Mouse (Mus musculus) embryonic facial prominence, embryonic 11.5 days (tissue): ENCODE results near the gene Col2a1. TPM values are rescaled to one million over a fixed set of nuclear protein-coding genes. Genes with fewer than 3 reads are reported as not detected.

Experiments
- ATAC-seq: fragments of 200-750 bp; cut with Nextera tagmentation; replicated peaks from 2 replicates; pipeline ENCODE4 v1.8.0; 2017; ENCODE audit warnings: low read depth; ENCODE audit not compliant: insufficient number of reproducible peaks, low FRiP score, low TSS enrichment
- DNase-seq: peaks from one replicate; pipeline ENCODE4 v3.0.0-alpha.2; 2015; ENCODE audit warnings: low spot score
- H3K27ac ChIP-seq: fragments of 300-500 bp; sonication (generic); replicated peaks from 2 replicates; pipeline ENCODE4 v1.5.1; 2014; ENCODE audit warnings: mild to moderate bottlenecking, low read depth, low read length, control low read depth
- H3K27me3 ChIP-seq: fragments of 300-500 bp; sonication (generic); 2 replicates; pipeline ENCODE4 v1.6.1; 2014; ENCODE audit warnings: mild to moderate bottlenecking, low read length, moderate library complexity, mixed read lengths; ENCODE audit not compliant: control insufficient read depth, insufficient read depth
- H3K36me3 ChIP-seq: fragments of 300-500 bp; sonication (generic); replicated peaks from 2 replicates; pipeline ENCODE4 v1.6.1; 2014; ENCODE audit warnings: low read depth, mild to moderate bottlenecking, low read length, moderate library complexity, mixed read lengths; ENCODE audit not compliant: control insufficient read depth, insufficient read depth
- H3K4me1 ChIP-seq: fragments of 300-500 bp; sonication (generic); 2 replicates; pipeline ENCODE4 v1.6.1; 2014; ENCODE audit warnings: low read length, mixed read lengths; ENCODE audit not compliant: control insufficient read depth, insufficient read depth
- H3K4me2 ChIP-seq: fragments of 300-500 bp; sonication (generic); 2 replicates; pipeline ENCODE4 v1.6.1; 2014; ENCODE audit warnings: low read depth, mild to moderate bottlenecking, control low read depth, low read length, moderate library complexity
- H3K4me3 ChIP-seq: fragments of 300-500 bp; sonication (generic); 2 replicates; pipeline ENCODE4 v1.5.1; 2014; ENCODE audit warnings: low read depth, low read length, control low read depth
- H3K9ac ChIP-seq: fragments of 300-500 bp; sonication (generic); replicated peaks from 2 replicates; pipeline ENCODE4 v1.6.1; 2014; ENCODE audit warnings: mild to moderate bottlenecking, control low read depth, low read length
- H3K9me3 ChIP-seq: fragments of 300-500 bp; sonication (generic); replicated peaks from 2 replicates; pipeline ENCODE4 v1.6.1; 2016; ENCODE audit warnings: mild to moderate bottlenecking, low read length, inconsistent platforms, mixed read lengths; ENCODE audit not compliant: control insufficient read depth
- WGBS: fragments of 180-500 bp; shearing (Covaris S2); extraction: QIAGEN DNeasy Blood & Tissue Kit; methylation state at CpG from one replicate; pipeline ENCODE4 v1.1.7; 2014; 5-methylcytosine and 5-hydroxymethylcytosine counted together
- polyA plus RNA-seq: library from polyadenylated mRNA; unstranded; fragments of >200 nt; fragmentation: Nextera tagmentation; extraction: Ambion mirVana; gene quantifications from 2 replicates; pipeline ENCODE4 v1.2.1, GENCODE M21; 2014

The Col2a1 gene
- polyA plus RNA-seq, 1 experiment from 2014 or later: 161 TPM

- WGBS: 86% methylated on average over 2 of the region's 2 CpGs
- Histone ChIP-seq H3K27me3 (no peaks in the 10 kb centered on the region), H3K9ac (no peak overlapping the region), H3K4me1 (no peaks in the 10 kb centered on the region), H3K4me3 (no peak overlapping the region), H3K27ac (no peak overlapping the region), H3K36me3 (no peaks in the 10 kb centered on the region), H3K4me2 (no peak overlapping the region), H3K9me3 (no peaks in the 10 kb centered on the region)
- DNase-seq: no peak
- no peak for ATAC-seq
These were observed 63.2 kb downstream of the Col2a1 start for GRCm38 (mm10) chr15:97941306-97941705.

- DNase-seq: no peak
- Histone ChIP-seq H3K27me3 (no peaks in the 10 kb centered on the region), H3K36me3 (no peaks in the 10 kb centered on the region), H3K4me1 (no peaks in the 10 kb centered on the region), H3K4me2 (no peak overlapping the region), H3K27ac (no peak overlapping the region), H3K4me3 (no peak overlapping the region), H3K9ac (no peak overlapping the region), H3K9me3 (no peaks in the 10 kb centered on the region)
- 93% methylated on average over 2 of the region's 2 CpGs for WGBS
- no peak for ATAC-seq
These were observed 64.4 kb downstream of the Col2a1 start for GRCm38 (mm10) chr15:97940088-97940487.

- H3K9me3 ChIP-seq: no peaks in the 10 kb centered on the region
- no peak overlapping the region for H3K4me3 ChIP-seq
- no peak overlapping the region for H3K9ac ChIP-seq
- no peak for ATAC-seq
- H3K27ac ChIP-seq: no peak overlapping the region
- no peak for DNase-seq
- no peak overlapping the region for H3K4me2 ChIP-seq
- H3K27me3 ChIP-seq: no peaks in the 10 kb centered on the region
- WGBS: 70% methylated on average over 6 of the region's 6 CpGs
- H3K36me3 ChIP-seq: no peaks in the 10 kb centered on the region
- H3K4me1 ChIP-seq: no peaks in the 10 kb centered on the region
These were observed 65.9 kb downstream of the Col2a1 start for GRCm38 (mm10) chr15:97938580-97938979.

- DNase-seq (no peak), ATAC-seq (no peak)
- Histone ChIP-seq H3K36me3 (no peaks in the 10 kb centered on the region), H3K27me3 (no peaks in the 10 kb centered on the region), H3K4me2 (no peak overlapping the region), H3K27ac (no peak overlapping the region), H3K9ac (no peak overlapping the region), H3K9me3 (no peaks in the 10 kb centered on the region), H3K4me3 (no peak overlapping the region), H3K4me1 (no peaks in the 10 kb centered on the region)
- WGBS: 84% methylated on average over 12 of the region's 12 CpGs
These were observed 72.1 kb downstream of the Col2a1 start for GRCm38 (mm10) chr15:97932441-97932840.

DNA sequence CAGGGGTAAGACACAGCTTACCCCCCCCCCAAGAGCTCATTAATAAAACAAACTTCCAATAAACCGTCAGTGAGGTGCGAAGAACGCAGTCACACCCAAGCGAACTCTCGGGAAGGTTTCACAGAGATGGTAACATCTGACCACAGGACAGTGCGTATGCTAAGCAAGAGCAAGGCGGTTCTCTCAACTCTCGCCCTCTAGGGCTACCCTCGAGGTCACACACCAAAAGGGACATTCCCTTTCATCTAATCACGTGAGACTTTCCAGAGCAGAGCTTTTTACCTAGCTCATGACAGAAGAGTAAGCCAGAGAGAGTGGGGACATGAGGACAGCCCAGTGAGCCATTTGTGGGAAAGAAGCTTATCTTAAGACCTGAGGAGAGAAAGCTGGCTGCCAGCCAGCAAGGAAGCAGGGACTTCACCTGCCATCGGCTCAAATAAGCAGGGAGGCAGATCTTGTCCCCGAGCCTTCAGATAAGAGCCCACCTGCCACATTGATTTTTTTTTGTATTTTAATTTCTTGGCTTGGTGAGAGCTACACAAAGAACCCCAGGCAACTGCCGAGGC, 75.2 kb downstream of the Col2a1 start:
- no peak overlapping the region for H3K4me2 ChIP-seq
- H3K9me3 ChIP-seq: no peaks in the 10 kb centered on the region
- no peak overlapping the region for H3K9ac ChIP-seq
- WGBS: 66% methylated on average over 13 of the region's 13 CpGs
- H3K4me1 ChIP-seq: no peaks in the 10 kb centered on the region
- DNase-seq: no peak
- no peak overlapping the region for H3K4me3 ChIP-seq
- H3K27me3 ChIP-seq: no peaks in the 10 kb centered on the region
- H3K27ac ChIP-seq: no peak overlapping the region
- H3K36me3 ChIP-seq: no peaks in the 10 kb centered on the region
- no peak for ATAC-seq

DNA sequence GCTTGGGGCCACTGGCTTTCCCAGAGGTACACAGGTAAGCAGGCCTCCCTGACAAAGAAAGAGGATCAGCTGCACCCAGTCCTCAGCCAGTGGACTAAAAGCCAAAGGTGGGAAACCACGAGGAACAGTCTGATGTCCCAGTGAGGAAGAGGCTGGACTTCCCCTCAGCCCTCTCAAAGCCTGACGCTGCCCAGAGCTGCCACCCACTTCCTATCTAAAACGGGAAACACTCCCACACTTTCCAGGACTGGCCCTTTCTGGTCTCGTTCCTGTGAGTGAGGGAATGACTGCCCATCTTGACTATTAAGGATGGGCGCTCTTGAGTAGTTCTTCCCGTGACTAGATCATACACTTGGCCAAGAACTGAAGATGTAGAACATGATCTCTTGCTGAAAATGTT, 76.7 kb downstream of the Col2a1 start:
- H3K4me1 ChIP-seq: no peaks in the 10 kb centered on the region
- no peaks in the 10 kb centered on the region for H3K9me3 ChIP-seq
- H3K4me3 ChIP-seq: no peak overlapping the region
- DNase-seq (no peak), ATAC-seq (no peak)
- H3K9ac ChIP-seq: no peak overlapping the region
- WGBS: 77% methylated on average over 6 of the region's 6 CpGs
- no peak overlapping the region for H3K27ac ChIP-seq
- H3K36me3 ChIP-seq: no peaks in the 10 kb centered on the region
- H3K4me2 ChIP-seq: no peak overlapping the region
- H3K27me3 ChIP-seq: no peaks in the 10 kb centered on the region

- no peak for DNase-seq
- no peak overlapping the region for H3K9ac ChIP-seq
- no peak for ATAC-seq
- no peaks in the 10 kb centered on the region for H3K4me1 ChIP-seq
- no peaks in the 10 kb centered on the region for H3K36me3 ChIP-seq
- no peaks in the 10 kb centered on the region for H3K27me3 ChIP-seq
- no peaks in the 10 kb centered on the region for H3K9me3 ChIP-seq
- H3K4me2 ChIP-seq: no peak overlapping the region
- H3K27ac ChIP-seq: no peak overlapping the region
- no peak overlapping the region for H3K4me3 ChIP-seq
- WGBS: 66% methylated on average over 4 of the region's 4 CpGs
These were observed 77.5 kb downstream of the Col2a1 start for GRCm38 (mm10) chr15:97927018-97927417.
